Mouse (Mus musculus) kidney, embryonic 15.5 days (tissue): ENCODE results near the gene Sh3gl2. TPM values are rescaled to one million over a fixed set of nuclear protein-coding genes. Genes with fewer than 3 reads are reported as not detected.

Experiments used
- ATAC-seq: fragments of 200-750 bp; cut with Nextera tagmentation; replicated peaks from 2 replicates; pipeline ENCODE4 v1.8.0; 2017; ENCODE audit warnings: moderate TSS enrichment; ENCODE audit not compliant: low FRiP score
- H3K27ac ChIP-seq: fragments of 300-500 bp; sonication (generic); 2 replicates; pipeline ENCODE4 v1.5.1; 2015; ENCODE audit warnings: mild to moderate bottlenecking, inconsistent platforms
- H3K27me3 ChIP-seq: fragments of 300-500 bp; sonication (generic); 2 replicates; pipeline ENCODE4 v1.6.1; 2015; ENCODE audit warnings: inconsistent platforms
- H3K36me3 ChIP-seq: fragments of 300-500 bp; sonication (generic); 2 replicates; pipeline ENCODE4 v1.6.1; 2015; ENCODE audit warnings: inconsistent platforms
- H3K4me1 ChIP-seq: fragments of 300-500 bp; sonication (generic); 2 replicates; pipeline ENCODE4 v1.6.1; 2015; ENCODE audit warnings: inconsistent platforms
- H3K4me2 ChIP-seq: fragments of 300-500 bp; sonication (generic); 2 replicates; pipeline ENCODE4 v1.6.1; 2015; ENCODE audit warnings: moderate library complexity, mild to moderate bottlenecking, inconsistent platforms
- H3K4me3 ChIP-seq: fragments of 300-500 bp; sonication (generic); replicated peaks from 2 replicates; pipeline ENCODE4 v1.5.1; 2015; ENCODE audit warnings: mild to moderate bottlenecking, inconsistent platforms
- H3K9ac ChIP-seq: fragments of 300-500 bp; sonication (generic); 2 replicates; pipeline ENCODE4 v1.6.1; 2015; ENCODE audit warnings: mild to moderate bottlenecking, inconsistent platforms
- H3K9me3 ChIP-seq: fragments of 300-500 bp; sonication (generic); replicated peaks from 2 replicates; pipeline ENCODE4 v1.6.1; 2016; ENCODE audit warnings: inconsistent platforms
- WGBS: fragments of 180-500 bp; shearing (Covaris S2); methylation state at CpG from one replicate; pipeline ENCODE4 v1.1.7; 2015; ENCODE audit warnings: mixed read lengths; 5-methylcytosine and 5-hydroxymethylcytosine counted together
- polyA plus RNA-seq: library from polyadenylated mRNA; unstranded; fragments of >200 nt; fragmentation: Nextera tagmentation; extraction: Ambion mirVana; gene quantifications from 2 replicates; pipeline ENCODE4 v1.2.1, GENCODE M21; 2015

Sh3gl2 gene
- polyA plus RNA-seq, 1 experiment from 2014 or later = 16.8 TPM

GRCm38 (mm10) chr4:85206675-85207400 is 1.9 kb downstream of the Sh3gl2 start:
- H3K36me3 ChIP-seq = no peaks in the 10 kb centered on the region
- H3K4me3 ChIP-seq = no peak overlapping the region
- WGBS = 58% methylated on average over 3 of the region's 3 CpGs
- H3K9me3 ChIP-seq = no peaks in the 10 kb centered on the region
- no peak overlapping the region for H3K27ac ChIP-seq
- peaks cover 42% of the 10 kb centered on the region for H3K27me3 ChIP-seq
- H3K9ac ChIP-seq = no peak overlapping the region
- peaks cover 5% of the 10 kb centered on the region for H3K4me1 ChIP-seq
- ATAC-seq = no peak
- no peak overlapping the region for H3K4me2 ChIP-seq

DNA sequence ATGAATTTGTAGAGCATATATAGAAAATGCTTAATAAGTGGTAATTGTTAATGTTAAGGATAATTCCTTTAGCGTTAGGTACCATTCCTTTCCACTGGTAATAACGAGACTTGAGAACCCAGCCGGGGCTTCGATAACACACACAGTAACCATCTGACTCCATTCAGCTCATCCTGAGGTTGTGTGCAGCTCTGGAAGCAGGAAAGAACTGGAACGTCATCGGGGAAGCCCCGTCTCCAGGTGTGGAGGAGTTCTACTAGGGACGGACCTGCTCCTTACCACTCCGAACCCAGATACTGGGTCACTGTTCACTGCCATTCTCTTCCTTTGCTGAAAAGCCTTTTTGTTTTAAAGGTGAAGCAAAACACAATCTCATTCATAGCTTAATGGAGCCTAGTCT is 2.6 kb downstream of the Sh3gl2 start:
- ATAC-seq = no peak
- 94% methylated on average over 9 of the region's 9 CpGs for WGBS
- Histone ChIP-seq H3K4me3 (no peak overlapping the region), H3K9me3 (no peaks in the 10 kb centered on the region), H3K36me3 (no peaks in the 10 kb centered on the region), H3K27me3 (peaks cover 39% of the 10 kb centered on the region), H3K4me2 (no peak overlapping the region), H3K4me1 (peaks cover 5% of the 10 kb centered on the region), H3K9ac (no peak overlapping the region), H3K27ac (no peak overlapping the region)

- WGBS = 80% methylated on average over 1 of the region's 1 CpGs
Observed at GRCm38 (mm10) chr4:85208531-85208930, 3.6 kb downstream of the Sh3gl2 start.

DNA sequence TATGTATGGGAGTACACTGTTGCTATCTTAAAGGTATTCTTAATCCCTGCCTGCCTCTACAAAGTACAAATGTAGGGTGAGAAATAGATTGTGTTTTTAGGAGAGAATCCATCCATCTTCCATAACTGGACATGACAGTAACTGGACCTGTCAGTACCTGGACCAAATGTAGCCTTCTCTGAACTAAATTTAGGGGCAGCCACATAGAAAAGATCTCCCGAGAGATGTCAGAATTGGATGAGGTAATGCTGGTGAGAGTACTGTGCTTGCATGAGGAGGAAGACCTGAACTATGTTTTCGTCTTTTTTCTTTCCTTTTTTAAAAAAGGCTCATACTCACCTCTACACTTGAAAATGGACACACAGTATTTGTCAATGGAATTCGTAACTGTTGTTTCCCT is 6.0 kb downstream of the Sh3gl2 start:
- Histone ChIP-seq H3K27me3 (peaks cover 12% of the 10 kb centered on the region), H3K9ac (no peak overlapping the region), H3K4me2 (no peak overlapping the region), H3K9me3 (no peaks in the 10 kb centered on the region), H3K4me1 (no peaks in the 10 kb centered on the region), H3K4me3 (no peak overlapping the region), H3K36me3 (no peaks in the 10 kb centered on the region), H3K27ac (no peak overlapping the region)
- no peak for ATAC-seq
- WGBS = 83% methylated on average over 3 of the region's 3 CpGs

More at GRCm38 (mm10) chr4:85208531-85208930, 3.6 kb downstream of the Sh3gl2 start:
- Histone ChIP-seq H3K9ac (no peak overlapping the region), H3K36me3 (no peaks in the 10 kb centered on the region), H3K9me3 (no peaks in the 10 kb centered on the region), H3K4me1 (peaks cover 5% of the 10 kb centered on the region), H3K27me3 (peaks cover 34% of the 10 kb centered on the region), H3K4me3 (no peak overlapping the region), H3K4me2 (no peak overlapping the region), H3K27ac (no peak overlapping the region)
- no peak for ATAC-seq

DNA sequence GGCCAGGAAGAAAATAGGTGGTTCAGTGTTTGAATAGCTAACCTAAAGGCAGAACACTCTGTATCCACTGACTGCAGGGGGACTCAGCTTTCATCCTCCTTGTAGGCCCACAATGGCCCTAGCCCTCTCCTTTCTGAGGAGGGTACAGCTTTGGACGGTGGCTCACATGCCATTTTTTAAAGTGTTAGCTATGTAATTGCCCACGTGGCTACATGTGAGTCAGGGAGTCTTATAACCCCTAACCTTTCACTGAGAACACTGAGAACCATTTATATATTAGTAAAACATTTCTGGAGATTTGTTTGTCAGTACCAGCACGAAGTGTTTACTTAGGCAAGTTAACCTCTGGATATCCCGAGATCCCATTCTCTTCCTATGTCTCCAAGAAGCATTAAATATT is 12.1 kb downstream of the Sh3gl2 start:
- Histone ChIP-seq H3K36me3 (no peaks in the 10 kb centered on the region), H3K4me2 (no peak overlapping the region), H3K27me3 (no peaks in the 10 kb centered on the region), H3K27ac (no peak overlapping the region), H3K9ac (no peak overlapping the region), H3K4me1 (no peaks in the 10 kb centered on the region), H3K9me3 (no peaks in the 10 kb centered on the region), H3K4me3 (no peak overlapping the region)
- WGBS = 64% methylated on average over 4 of the region's 4 CpGs
- no peak for ATAC-seq

DNA sequence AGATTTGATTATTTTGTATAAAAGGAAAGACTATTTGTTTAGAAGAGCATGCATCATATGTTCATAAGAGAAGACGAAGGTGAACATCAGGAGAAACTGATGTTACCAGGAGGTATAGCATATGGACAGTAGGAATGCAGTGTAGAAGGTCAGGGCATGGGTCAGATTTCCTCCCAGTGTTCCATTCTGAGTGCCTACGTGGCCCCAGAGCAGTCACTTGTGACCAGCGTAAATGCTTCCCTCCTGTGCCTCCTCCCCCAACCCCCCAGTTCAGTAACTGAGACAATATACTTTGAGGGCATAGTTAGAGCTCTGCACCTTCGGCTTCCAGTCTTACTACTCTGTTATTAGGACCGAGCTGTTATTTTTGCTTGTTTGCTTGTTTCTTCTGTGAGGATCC is 17.8 kb downstream of the Sh3gl2 start:
- WGBS = 39% methylated on average over 5 of the region's 5 CpGs
- no peak overlapping the region for H3K9ac ChIP-seq

DNA sequence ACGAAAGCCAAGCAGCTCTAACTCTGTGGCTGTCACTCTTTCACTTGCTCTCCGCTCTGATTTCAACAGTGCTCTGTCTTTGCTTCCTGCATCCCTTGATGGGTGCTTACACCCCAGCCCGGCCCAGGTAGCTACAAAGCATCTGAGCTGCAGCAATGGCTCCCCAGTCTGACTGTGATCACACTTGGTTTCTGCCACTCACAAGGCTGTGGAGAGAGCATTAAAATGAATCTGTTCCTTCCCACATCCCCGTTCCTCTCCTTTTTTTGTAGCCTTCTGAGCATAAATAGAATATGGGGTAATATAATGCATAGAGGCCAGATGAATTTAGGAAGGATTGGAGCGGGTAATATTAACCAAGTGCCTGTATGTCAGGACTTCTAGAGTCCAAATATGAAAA is 21.8 kb downstream of the Sh3gl2 start:
- ATAC-seq = no peak
- H3K9ac ChIP-seq = no peak overlapping the region
- 88% methylated on average over 5 of the region's 5 CpGs for WGBS

More for the DNA sequence above, 17.8 kb downstream of the Sh3gl2 start:
- Histone ChIP-seq H3K27ac (no peak overlapping the region), H3K4me1 (peaks cover 8% of the 10 kb centered on the region; the same call in 1 of the 2 replicates), H3K4me3 (no peak overlapping the region), H3K36me3 (no peaks in the 10 kb centered on the region), H3K4me2 (no peak overlapping the region), H3K27me3 (no peaks in the 10 kb centered on the region), H3K9me3 (no peaks in the 10 kb centered on the region)
- peak; percentile 81 for ATAC-seq

DNA sequence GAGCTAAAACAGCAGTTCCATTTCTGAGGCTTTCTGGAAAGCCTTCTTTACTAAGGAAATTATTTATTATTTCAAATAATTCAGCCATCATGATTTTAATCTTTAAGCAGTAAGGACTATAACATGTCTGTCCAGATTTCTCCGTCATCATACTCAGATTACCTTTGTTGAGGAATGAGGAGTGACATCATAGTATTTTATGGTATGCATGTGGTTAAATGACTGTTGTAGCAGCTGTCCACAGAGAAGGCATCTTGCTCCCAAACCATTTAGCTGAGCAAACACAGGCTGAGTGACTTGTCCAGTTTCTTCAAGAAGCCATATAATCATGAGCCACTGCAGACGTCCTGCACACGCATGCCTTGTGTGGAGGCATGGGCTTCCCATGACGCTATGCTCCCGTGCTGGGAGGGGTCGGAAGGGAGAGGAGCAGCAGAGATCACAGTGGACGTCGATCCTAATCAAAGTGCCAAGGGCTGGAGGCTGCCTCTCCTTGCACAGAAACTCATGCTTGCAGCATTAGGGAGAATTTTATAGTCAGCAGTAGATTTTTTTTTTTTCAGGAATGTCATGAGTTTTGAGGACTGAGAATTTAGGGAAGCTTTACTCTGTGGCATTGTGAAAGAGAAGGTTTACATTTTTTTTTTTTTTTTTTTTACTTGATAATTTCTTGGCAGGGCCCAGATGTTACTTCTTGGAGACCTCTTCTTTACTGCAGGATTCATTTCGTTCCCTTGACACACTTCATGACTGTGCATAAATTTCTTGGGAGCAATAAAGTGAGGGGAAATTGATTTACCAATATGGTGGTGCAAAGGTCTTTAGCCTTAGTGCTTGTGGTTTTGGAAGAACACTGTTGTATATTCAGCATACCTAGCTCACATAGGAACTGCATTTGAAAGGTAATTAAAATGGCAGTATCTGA is 23.0 kb downstream of the Sh3gl2 start:
- 44% methylated on average over 9 of the region's 9 CpGs for WGBS
- ATAC-seq = no peak
- H3K36me3 ChIP-seq = no peaks in the 10 kb centered on the region

More for the DNA sequence above, 21.8 kb downstream of the Sh3gl2 start:
- Histone ChIP-seq H3K4me3 (no peak overlapping the region), H3K4me1 (peaks cover 11% of the 10 kb centered on the region; the same call in 1 of the 2 replicates), H3K27ac (no peak overlapping the region), H3K9me3 (no peaks in the 10 kb centered on the region), H3K4me2 (no peak overlapping the region), H3K27me3 (no peaks in the 10 kb centered on the region), H3K36me3 (no peaks in the 10 kb centered on the region)

GRCm38 (mm10) chr4:85228589-85228948 is 23.6 kb downstream of the Sh3gl2 start:
- Histone ChIP-seq H3K4me3 (no peak overlapping the region), H3K9ac (no peak overlapping the region), H3K27ac (no peak overlapping the region), H3K27me3 (no peaks in the 10 kb centered on the region), H3K4me1 (0 out of 2 replicates have a peak, but pooled peaks cover 5% of the 10 kb centered on the region), H3K4me2 (no peak overlapping the region), H3K9me3 (no peaks in the 10 kb centered on the region), H3K36me3 (no peaks in the 10 kb centered on the region)
- no peak for ATAC-seq
- WGBS = 74% methylated on average over 5 of the region's 5 CpGs

More for the DNA sequence above, 23.0 kb downstream of the Sh3gl2 start:
- Histone ChIP-seq H3K4me2 (no peak overlapping the region), H3K27ac (no peak overlapping the region), H3K4me1 (0 out of 2 replicates have a peak, but pooled peaks cover 3% of the 10 kb centered on the region), H3K9me3 (no peaks in the 10 kb centered on the region), H3K9ac (no peak overlapping the region), H3K4me3 (no peak overlapping the region), H3K27me3 (no peaks in the 10 kb centered on the region)

DNA sequence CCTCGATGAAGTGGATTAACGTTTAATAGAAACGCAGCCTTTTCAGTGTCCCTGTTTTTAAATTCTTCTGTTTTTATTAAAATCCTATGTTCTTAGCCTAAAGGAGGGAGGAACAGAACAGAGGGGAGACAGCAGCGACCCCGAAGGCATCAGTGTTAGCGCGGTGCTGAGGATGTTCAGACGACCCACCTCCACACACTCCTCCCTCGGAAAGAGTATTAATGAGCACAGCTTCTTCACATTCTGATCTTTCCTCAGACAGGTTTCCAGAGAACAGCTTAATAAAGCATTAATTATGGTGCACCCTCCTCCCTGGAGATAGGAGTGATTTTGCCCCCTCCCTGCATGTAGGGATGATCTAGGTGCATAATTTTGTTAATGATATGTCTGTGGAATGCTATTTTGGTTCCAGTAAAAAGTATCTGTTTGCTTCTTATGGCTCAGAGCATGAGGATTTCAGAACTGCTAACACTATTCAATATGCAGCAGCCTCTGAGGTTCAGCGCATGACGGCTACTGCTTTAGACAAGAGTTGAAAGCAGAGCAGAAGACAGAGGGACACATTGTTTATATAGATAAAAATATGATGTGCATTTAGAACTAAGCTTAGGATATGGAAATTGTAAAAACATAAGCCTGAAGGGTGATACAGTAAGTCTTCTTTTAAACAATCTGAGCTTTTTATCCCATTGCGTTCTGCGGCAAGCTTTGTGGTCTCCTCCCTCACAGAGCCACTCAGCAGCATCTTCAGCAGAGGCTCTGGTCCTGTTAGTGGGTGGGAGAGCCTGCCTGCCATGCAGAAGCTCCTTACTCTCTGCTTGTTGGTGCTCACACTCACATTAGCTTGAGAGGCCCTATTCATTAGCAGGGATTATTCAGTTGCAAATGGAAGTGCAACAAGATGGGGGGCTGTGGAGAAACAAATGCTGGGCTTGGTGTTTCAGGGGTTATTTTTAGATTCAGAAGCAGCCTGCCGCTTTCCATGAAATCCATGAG is 27.8 kb downstream of the Sh3gl2 start:
- Histone ChIP-seq H3K9me3 (no peaks in the 10 kb centered on the region), H3K36me3 (no peaks in the 10 kb centered on the region), H3K4me3 (no peak overlapping the region), H3K4me2 (no peak overlapping the region), H3K27me3 (no peaks in the 10 kb centered on the region), H3K4me1 (0 out of 2 replicates have a peak, but pooled peaks cover 5% of the 10 kb centered on the region), H3K27ac (no peak overlapping the region), H3K9ac (no peak overlapping the region)
- ATAC-seq = no peak
- WGBS = 72% methylated on average over 14 of the region's 14 CpGs

DNA sequence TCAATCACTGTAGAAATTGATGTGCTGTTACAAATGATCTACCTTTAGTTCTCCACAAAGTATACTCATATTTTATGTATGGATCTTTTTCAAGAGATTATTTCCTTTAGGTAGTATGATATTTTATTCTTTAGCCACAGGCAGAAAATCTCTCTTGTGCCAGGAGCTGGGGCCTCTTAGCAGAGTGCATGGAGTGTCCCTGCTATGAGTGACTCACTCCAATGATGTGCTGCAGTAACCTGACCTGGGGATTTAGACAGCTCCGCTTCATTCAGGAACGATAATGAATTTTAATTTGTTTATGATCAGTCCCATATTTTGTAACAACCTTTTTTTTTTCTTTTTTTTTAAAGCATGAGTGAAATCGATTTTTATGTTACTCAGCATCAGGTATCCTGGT is 36.7 kb downstream of the Sh3gl2 start:
- no peak for ATAC-seq
- H3K4me1 ChIP-seq = no peaks in the 10 kb centered on the region
- H3K36me3 ChIP-seq = no peaks in the 10 kb centered on the region
- H3K27ac ChIP-seq = no peak overlapping the region
- no peak overlapping the region for H3K9ac ChIP-seq
- WGBS = 95% methylated on average over 3 of the region's 3 CpGs
- no peaks in the 10 kb centered on the region for H3K9me3 ChIP-seq
- no peak overlapping the region for H3K4me3 ChIP-seq
- H3K4me2 ChIP-seq = no peak overlapping the region
- H3K27me3 ChIP-seq = no peaks in the 10 kb centered on the region
